Mouse (Mus musculus): ENCODE measurements around the gene P2rx6.
"Not testable (repeated sequence)": the region's sequence is repeated elsewhere in the genome, so short reads cannot be mapped to it uniquely, and the experiment has no call there.

P2rx6 gene

GRCm38 (mm10) chr16:17561128-17561750, 446 bp upstream of the P2rx6 start, which contains the start of gene Lrrc74b:
Lrrc74b (minus strand) TSS chr16:17561247.
- DNase-seq (ENCODE audit: low spot score) = peak; percentile 85

GRCm38 (mm10) chr16:17563580-17563979, 1.9 kb downstream of the P2rx6 start:
- DNase-seq (ENCODE audit: low spot score) = no peak

- no peak for DNase-seq (ENCODE audit: low spot score)
Measured at GRCm38 (mm10) chr16:17564221-17564620, 2.5 kb downstream of the P2rx6 start.

GRCm38 (mm10) chr16:17564771-17565170, 3.1 kb downstream of the P2rx6 start:
- no peak for DNase-seq (ENCODE audit: low spot score)

DNA sequence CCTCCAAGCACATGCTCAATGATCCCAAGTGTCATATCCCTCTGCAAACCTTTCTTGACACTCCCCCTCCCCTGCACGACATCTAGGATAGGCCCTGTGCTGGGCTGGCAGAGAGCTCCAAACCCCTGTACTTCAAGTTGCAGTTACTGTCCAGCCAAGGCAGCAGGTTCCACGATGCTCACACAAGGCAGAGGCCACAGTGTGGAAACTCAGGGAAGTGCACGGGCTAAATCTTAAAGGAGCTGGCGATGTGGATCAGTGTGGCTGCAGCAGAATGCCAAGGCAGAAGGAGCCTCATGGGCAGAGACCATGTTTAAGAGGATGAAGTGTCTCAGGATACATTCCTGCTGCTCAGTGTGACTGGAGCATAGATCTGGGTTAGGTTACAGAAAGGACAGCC, 4.5 kb downstream of the P2rx6 start:
- no peak for DNase-seq (ENCODE audit: low spot score)

DNA sequence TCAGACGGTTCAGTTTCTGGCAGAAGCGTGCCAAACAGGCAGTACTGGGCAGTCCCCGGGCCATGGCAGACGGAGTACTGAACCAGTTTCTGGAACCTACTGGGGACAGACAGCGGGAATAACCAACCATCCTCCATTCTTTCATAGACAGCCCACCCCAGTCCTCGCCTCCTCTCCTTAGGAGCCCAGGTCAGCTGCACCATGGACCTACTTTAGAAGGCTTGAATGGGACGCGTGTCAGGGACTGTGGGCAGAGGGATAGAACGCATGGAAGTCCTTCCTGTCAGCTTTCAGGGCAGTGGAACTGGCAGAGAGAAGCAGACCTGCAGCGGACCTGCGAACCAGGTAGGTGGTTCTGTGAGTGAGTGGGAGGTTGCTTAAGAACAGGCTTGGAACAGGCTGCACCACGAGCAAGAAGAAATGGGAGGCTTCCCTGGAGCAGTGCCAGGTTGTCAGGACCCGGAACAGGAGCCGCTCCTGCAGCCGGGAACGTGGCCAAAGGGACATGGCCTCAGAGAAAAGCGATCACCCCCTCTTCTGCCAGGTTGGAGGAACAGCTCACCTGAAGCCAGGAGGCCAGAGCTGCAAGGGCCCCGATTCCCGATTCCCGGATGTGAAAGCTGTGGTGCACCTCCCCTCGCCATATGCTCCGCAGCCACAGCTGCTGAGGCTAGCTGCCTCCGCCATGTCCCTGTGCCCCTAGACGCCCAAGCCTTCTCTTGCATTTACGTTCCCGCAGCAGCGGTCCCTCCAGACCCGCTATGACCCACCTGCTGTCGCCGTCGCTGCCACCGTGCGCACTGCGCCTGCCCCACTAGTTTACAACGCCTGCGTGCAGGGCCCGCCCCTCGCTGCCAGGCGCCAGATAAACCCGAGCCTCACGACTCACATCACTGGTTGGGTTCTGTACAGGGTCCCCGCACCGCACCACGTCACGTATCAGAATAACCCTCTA, 14.5 kb downstream of the P2rx6 start:
- DNase-seq (ENCODE audit: low spot score) = peak; percentile 77

GRCm38 (mm10) chr16:17576825-17577215, 15.1 kb downstream of the P2rx6 start:
- DNase-seq (ENCODE audit: low spot score) = no peak

GRCm38 (mm10) chr16:17583064-17583463, 21.4 kb downstream of the P2rx6 start, which contains the start of gene Slc7a4:
Slc7a4 (minus strand) TSS chr16:17583214.
- DNase-seq (ENCODE audit: low spot score) = peak; percentile 26

DNA sequence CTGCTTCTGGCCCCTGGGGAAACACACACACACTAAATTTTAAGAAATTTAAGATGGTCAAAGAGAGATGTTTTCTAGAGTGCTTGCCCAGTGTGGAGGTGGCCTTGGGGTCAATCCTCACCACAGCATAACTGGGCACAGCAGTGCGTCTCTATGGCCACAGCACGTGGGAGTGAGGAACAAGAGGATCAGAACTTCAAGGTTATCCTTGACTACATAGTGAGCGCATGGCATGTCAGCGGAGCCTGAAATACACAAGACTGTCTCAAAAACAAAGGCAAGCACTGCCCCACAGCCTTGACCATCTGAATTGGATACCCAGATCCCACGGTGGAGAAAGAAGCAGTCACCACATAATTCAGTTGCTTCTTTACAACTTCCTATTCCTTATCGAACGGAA, 22.9 kb downstream of the P2rx6 start:
- no peak for DNase-seq (ENCODE audit: low spot score)

DNA sequence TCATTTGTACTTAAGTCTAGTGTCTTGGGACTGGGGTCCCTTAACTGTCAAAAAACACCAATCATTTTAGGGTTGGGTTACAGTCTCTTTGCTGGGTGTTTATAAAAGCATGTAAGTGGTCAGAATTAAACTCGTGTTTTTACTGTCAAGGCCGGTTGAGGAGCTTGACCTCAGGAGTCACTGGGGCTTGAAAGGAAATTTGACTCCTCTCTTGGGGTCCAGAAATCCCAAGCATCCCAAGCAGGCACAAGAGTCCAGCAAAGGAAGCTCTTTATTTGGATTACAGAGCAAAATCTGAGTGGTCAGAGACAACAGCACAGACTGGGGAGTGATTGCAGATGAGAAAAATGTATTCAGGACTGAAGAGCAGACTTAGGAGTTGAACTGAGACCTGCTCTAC, 29.0 kb downstream of the P2rx6 start:
- DNase-seq (ENCODE audit: low spot score) = no peak

GRCm38 (mm10) chr16:17600944-17601562, 39.4 kb downstream of the P2rx6 start:
- no peak for DNase-seq (ENCODE audit: low spot score)

DNA sequence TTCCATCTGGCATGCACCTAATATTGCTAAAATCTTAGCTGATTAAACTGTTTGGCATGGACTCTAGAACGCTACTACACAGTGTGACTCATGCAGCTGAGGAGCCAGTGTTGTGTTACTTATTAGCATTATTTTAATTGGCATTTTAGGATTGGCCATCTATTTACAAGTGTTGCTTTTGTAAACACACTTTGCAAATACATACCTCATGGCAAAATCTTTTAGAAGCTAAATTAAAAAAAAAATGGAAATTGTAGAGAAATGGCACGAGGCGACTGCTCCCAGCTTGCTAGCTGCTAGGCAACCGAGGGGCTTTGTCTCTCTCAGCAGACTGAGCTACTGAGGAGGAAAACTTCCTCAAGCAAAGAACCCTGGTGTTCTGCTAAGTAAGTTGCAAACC, 43.3 kb downstream of the P2rx6 start:
- DNase-seq (ENCODE audit: low spot score) = no peak

GRCm38 (mm10) chr16:17605684-17606083, 44.0 kb downstream of the P2rx6 start:
- DNase-seq (ENCODE audit: low spot score) = no peak

GRCm38 (mm10) chr16:17611383-17611782, 49.7 kb downstream of the P2rx6 start:
- DNase-seq (ENCODE audit: low spot score) = no peak

DNA sequence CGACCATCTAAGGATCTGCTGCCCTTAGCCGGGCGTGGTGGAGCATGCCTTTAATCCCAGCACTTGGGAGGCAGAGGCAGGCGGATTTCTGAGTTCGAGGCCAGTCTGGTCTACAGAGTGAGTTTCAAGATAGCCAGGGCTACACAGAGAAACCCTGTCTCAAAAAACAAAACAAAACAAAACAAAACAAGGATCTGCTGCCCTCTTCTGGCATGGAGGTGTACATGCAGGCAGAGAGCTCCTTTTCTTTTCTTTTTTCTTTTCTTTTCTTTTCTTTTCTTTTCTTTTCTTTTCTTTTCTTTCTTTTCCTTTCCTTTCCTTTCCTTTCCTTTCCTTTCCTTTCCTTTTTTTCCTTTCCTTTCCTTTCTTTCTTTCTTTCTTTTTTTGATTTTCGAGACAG, 53.1 kb downstream of the P2rx6 start:
- DNase-seq (ENCODE audit: low spot score) = not testable (repeated sequence)

- no peak for DNase-seq (ENCODE audit: low spot score)
Measured at GRCm38 (mm10) chr16:17616212-17616611, 54.5 kb downstream of the P2rx6 start.

GRCm38 (mm10) chr16:17617922-17618565, 56.4 kb downstream of the P2rx6 start:
- peak; percentile 39 for DNase-seq (ENCODE audit: low spot score)

DNA sequence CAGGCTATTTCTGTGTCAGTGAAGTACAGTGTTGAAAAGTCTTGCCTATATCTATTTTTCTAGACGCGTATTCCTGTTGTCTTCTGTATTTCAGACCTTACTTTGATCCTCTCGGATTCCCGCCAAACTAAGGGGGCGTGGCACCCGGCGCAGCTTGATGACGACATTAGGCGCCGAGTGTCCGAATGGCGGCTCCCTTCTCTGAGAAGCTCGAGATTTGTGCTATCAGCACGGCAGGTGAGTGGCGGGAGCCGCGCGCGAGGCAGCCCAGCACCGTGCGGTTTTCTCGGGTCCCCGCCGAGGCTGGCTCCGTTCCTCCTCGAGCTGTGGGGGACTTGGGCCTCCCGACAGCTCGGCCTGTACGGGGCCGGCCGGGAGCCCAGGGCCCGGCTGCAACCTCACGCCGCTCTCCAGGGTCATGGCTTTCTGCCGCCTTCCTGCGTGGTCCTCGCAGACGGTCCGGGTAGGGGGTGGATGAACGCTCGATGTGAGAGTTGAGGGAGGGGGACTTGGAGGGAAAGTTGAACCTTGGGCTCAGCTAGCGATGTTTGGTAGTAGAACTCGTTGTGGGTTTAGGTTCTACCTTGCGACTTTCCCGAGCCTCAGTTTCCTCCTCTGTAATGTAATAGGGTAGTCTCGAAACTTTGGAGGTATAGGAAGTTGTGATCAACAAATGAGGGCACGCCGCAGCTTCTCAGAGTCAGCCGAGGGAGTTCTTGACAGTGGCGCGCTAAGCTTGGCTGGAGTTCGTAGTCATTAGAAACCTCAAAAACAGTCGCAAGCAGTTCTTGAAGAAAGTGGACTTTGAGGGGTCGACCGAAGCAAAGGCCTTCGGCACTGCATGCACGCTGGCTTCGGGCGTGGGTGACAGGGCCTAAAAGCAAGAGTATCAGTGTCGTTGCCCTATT, 57.8 kb downstream of the P2rx6 start, which contains the start of gene Smpd4:
Gene Smpd4, plus strand, starts transcription at position 157 of the 908 bp plus-strand sequence.
- peak; percentile 89 for DNase-seq (ENCODE audit: low spot score)

DNA sequence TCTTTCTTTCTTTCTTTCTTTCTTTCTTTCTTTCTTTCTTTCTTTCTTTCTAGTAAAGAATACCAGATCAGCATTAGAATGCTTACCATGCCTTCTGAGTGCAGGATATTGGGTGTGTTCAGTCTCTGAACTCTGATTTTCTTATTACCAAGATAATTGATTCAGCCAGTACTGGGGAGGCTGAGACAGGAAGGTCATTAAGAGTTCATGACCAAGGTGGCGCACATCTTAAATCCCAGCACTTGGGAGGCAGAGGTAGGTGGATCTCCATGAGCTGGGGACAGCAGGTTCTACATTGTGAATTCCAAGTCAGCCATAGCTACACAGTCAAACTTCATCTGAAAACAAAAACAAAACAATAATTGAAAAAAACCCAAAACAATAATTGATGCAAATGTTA, 60.3 kb downstream of the P2rx6 start:
- no peak for DNase-seq (ENCODE audit: low spot score)

- DNase-seq (ENCODE audit: low spot score) = peak; percentile 29
Measured at GRCm38 (mm10) chr16:17625488-17626268, 64.0 kb downstream of the P2rx6 start.

All from lung, postnatal 25 days (tissue).